Mouse (Mus musculus) embryo, embryonic 10.5 days (tissue): Measurements from ENCODE around the gene Tpx2.

Experiments
- DNase-seq: peaks from one replicate; pipeline ENCODE4 v3.0.0-alpha.2; 2015; ENCODE audit warnings: low spot score

The Tpx2 gene

GRCm38 (mm10) chr2:152820369-152820768, 27.4 kb upstream of the Tpx2 start:
- DNase-seq: peak; percentile 69

- peak; percentile 43 for DNase-seq
Measured at GRCm38 (mm10) chr2:152821023-152821422, 26.7 kb upstream of the Tpx2 start.

- DNase-seq: no peak
Measured at GRCm38 (mm10) chr2:152821566-152821965, 26.2 kb upstream of the Tpx2 start.

- no peak for DNase-seq
Measured at GRCm38 (mm10) chr2:152823770-152824169, 24.0 kb upstream of the Tpx2 start.

GRCm38 (mm10) chr2:152824438-152825167, 23.2 kb upstream of the Tpx2 start:
- DNase-seq: no peak

GRCm38 (mm10) chr2:152825168-152825697, 22.5 kb upstream of the Tpx2 start:
- no peak for DNase-seq

GRCm38 (mm10) chr2:152825713-152826112, 22.1 kb upstream of the Tpx2 start:
- DNase-seq: no peak

- no peak for DNase-seq
Measured at GRCm38 (mm10) chr2:152826481-152826880, 21.3 kb upstream of the Tpx2 start.

GRCm38 (mm10) chr2:152827321-152828010, 20.3 kb upstream of the Tpx2 start:
- no peak for DNase-seq

- DNase-seq: no peak
Measured at GRCm38 (mm10) chr2:152828011-152828370, 19.8 kb upstream of the Tpx2 start.

GRCm38 (mm10) chr2:152828532-152828931, 19.2 kb upstream of the Tpx2 start:
- DNase-seq: no peak

- no peak for DNase-seq
Measured at GRCm38 (mm10) chr2:152829367-152829881, 18.3 kb upstream of the Tpx2 start.

- peak; percentile 92 for DNase-seq
Measured at GRCm38 (mm10) chr2:152830021-152830921, 17.5 kb upstream of the Tpx2 start.

- peak; percentile 98 for DNase-seq
Measured at GRCm38 (mm10) chr2:152831019-152831878, 16.5 kb upstream of the Tpx2 start, which contains the start of gene Bcl2l1. Bcl2l1 (minus strand) TSS chr2:152831728.

- DNase-seq: no peak
Measured at GRCm38 (mm10) chr2:152839256-152839655, 8.5 kb upstream of the Tpx2 start.

- DNase-seq: no peak
Measured at GRCm38 (mm10) chr2:152842741-152843140, 5.0 kb upstream of the Tpx2 start.

- DNase-seq: no peak
Measured at GRCm38 (mm10) chr2:152847057-152847814, 528 bp upstream of the Tpx2 start.

- no peak for DNase-seq
Measured at GRCm38 (mm10) chr2:152848466-152848865, 702 bp downstream of the Tpx2 start.

GRCm38 (mm10) chr2:152859501-152859900, 11.7 kb downstream of the Tpx2 start:
- DNase-seq: no peak

GRCm38 (mm10) chr2:152861891-152862290, 14.1 kb downstream of the Tpx2 start:
- DNase-seq: no peak
